Mouse (Mus musculus) heart, adult 2 months (tissue): Measurements from ENCODE around the gene Lce3b.
A peak's percentile ranks its signal among the peaks of the same experiment; 100 is the strongest.

Experiments used
- CTCF ChIP-seq: fragments of 200-600 bp; IDR thresholded peaks from 2 replicates; pipeline ENCODE4 v1.8.1; 2022; ENCODE audit warnings: antibody characterized with exemption, mild to moderate bottlenecking, moderate library complexity
- POLR2A ChIP-seq: fragments of 200-500 bp; IDR thresholded peaks from 2 replicates; pipeline ENCODE4 v1.6.1; 2011; ENCODE audit warnings: mild to moderate bottlenecking, low read depth, low read length, control low read depth; ENCODE audit not compliant: insufficient read depth

DNA sequence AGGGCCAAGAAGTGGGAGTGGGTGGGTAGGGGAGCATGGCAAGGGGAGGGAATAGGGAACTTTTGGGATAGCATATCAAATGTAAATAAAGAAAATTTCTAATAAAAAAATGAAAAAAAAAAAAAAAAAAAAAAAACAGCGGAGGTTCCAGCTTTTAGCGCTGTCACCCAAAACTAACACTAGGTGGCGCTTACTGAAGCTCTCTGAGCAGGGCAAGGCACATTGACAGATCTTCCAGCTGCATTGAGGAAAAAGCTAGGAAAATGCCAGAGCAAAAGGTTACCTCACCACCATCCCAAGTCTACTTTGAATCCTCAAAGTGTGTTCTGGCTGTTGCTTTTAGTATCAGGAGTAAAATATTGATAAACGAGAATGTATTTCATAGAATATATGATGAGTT, 25.2 kb upstream of the Lce3b start:
- TF ChIP-seq POLR2A (no peak), CTCF (peak; percentile 69)
